Mouse (Mus musculus) forebrain, embryonic 12.5 days (tissue): Measurements from ENCODE around the gene Pipox. TPM values are rescaled to one million over a fixed set of nuclear protein-coding genes. Genes with fewer than 3 reads are reported as not detected.

Source experiments
- ATAC-seq: fragments of 200-750 bp; cut with Nextera tagmentation; 2 replicates; pipeline ENCODE4 v1.8.0; 2017; ENCODE audit warnings: moderate TSS enrichment; ENCODE audit not compliant: low FRiP score
- H3K27ac ChIP-seq: fragments of 300-500 bp; sonication (generic); 2 replicates; pipeline ENCODE4 v1.5.1; 2016; ENCODE audit warnings: mild to moderate bottlenecking
- H3K27me3 ChIP-seq: fragments of 300-500 bp; sonication (generic); 2 replicates; pipeline ENCODE4 v1.6.1; 2016; ENCODE audit warnings: mild to moderate bottlenecking
- H3K36me3 ChIP-seq: fragments of 300-500 bp; sonication (generic); replicated peaks from 2 replicates; pipeline ENCODE4 v1.6.1; 2016; ENCODE audit warnings: mild to moderate bottlenecking
- H3K4me1 ChIP-seq: fragments of 300-500 bp; sonication (generic); 2 replicates; pipeline ENCODE4 v1.6.1; 2016
- H3K4me2 ChIP-seq: fragments of 300-500 bp; sonication (generic); 2 replicates; pipeline ENCODE4 v1.6.1; 2016; ENCODE audit warnings: mild to moderate bottlenecking, moderate library complexity
- H3K4me3 ChIP-seq: fragments of 300-500 bp; sonication (generic); replicated peaks from 2 replicates; pipeline ENCODE4 v1.5.1; 2016; ENCODE audit warnings: mild to moderate bottlenecking
- H3K9ac ChIP-seq: fragments of 300-500 bp; sonication (generic); 2 replicates; pipeline ENCODE4 v1.6.1; 2016; ENCODE audit warnings: mild to moderate bottlenecking
- H3K9me3 ChIP-seq: fragments of 300-500 bp; sonication (generic); 2 replicates; pipeline ENCODE4 v1.6.1; 2016
- WGBS: fragments of 180-500 bp; shearing (Covaris S2); methylation state at CpG from one replicate; pipeline ENCODE4 v1.1.7; 2016; 5-methylcytosine and 5-hydroxymethylcytosine counted together
- polyA plus RNA-seq: library from polyadenylated mRNA; unstranded; fragments of >200 nt; fragmentation: Nextera tagmentation; extraction: Ambion mirVana; gene quantifications from 2 replicates; pipeline ENCODE4 v1.2.1, GENCODE M21; 2016

Pipox gene
- polyA plus RNA-seq, 1 experiment from 2014 or later = 14.5 TPM

DNA sequence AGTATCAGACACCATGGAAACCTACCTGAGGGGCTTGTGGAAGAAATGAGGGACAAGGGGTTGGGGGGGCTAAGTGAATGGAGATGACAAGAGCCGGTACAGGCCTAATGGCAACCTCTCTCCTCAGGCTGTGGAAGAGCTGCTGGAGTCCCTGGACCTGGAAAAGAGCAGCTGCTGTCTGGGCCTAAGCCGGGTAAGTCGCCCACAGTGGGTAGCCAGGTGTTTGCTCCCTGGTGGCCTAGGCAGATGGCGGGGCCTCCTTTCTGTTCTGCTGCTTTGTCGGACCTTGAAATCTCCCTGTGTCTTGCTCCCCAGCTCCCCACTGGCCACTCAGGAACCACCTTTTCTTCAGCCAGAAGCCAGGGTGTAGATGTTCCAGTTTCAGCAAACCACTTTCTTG lies 57.6 kb downstream of the Pipox start:
- Histone ChIP-seq H3K4me3 (no peak overlapping the region), H3K9ac (no peak overlapping the region), H3K9me3 (no peaks in the 10 kb centered on the region), H3K27ac (no peak overlapping the region), H3K27me3 (peaks cover 19% of the 10 kb centered on the region; the same call in 1 of the 2 replicates), H3K36me3 (peaks cover 55% of the 10 kb centered on the region), H3K4me1 (peaks cover 15% of the 10 kb centered on the region), H3K4me2 (no peak overlapping the region)
- no peak for ATAC-seq
- 58% methylated on average over 5 of the region's 5 CpGs for WGBS

DNA sequence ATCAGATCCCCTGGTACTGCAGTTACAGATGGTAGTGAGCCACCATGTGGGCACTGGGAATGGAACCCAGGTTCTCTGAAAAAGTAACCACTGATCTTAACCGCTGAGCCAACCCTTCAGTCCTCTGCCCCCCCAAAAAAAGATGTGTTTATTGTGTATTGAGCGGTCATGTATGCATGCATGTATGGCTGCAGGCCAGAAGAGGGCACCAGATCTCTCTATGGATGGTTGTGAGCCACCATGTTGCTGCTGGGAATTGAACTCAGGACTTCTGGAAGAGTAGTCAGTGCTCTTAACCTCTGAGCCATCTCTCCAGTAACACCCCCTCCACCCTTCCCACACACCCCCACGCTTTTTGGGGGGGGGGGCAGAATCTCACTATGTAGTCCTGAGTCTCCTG lies 58.8 kb downstream of the Pipox start:
- Histone ChIP-seq H3K27me3 (peaks cover 11% of the 10 kb centered on the region; the same call in 1 of the 2 replicates), H3K4me1 (peaks cover 26% of the 10 kb centered on the region), H3K9ac (no peak overlapping the region), H3K4me3 (no peak overlapping the region), H3K9me3 (no peaks in the 10 kb centered on the region), H3K4me2 (no peak overlapping the region), H3K36me3 (peaks cover 47% of the 10 kb centered on the region), H3K27ac (no peak overlapping the region)
- 83% methylated on average over 3 of the region's 3 CpGs for WGBS
- ATAC-seq = no peak

DNA sequence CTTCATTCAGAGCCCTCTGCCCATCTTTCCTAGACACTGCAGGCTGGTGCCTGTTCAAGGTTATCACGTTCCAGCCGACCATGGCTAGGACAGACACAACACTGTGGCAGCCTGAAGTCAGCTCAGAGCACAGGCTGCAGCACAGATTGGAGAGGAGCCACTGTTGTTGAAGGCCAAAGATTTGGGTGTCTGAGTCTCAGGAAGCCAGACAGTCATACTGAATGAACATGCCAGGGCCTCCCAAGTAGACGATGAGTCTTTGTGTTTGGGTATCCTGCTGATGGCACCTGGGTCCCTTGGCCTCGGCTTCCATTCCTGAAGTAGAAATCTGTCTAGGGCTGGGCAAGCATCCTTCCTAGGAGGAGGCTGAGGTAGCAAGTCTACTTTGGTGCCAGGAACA lies 61.4 kb downstream of the Pipox start:
- Histone ChIP-seq H3K9ac (no peak overlapping the region), H3K4me3 (no peak overlapping the region)
- 92% methylated on average over 4 of the region's 4 CpGs for WGBS

DNA sequence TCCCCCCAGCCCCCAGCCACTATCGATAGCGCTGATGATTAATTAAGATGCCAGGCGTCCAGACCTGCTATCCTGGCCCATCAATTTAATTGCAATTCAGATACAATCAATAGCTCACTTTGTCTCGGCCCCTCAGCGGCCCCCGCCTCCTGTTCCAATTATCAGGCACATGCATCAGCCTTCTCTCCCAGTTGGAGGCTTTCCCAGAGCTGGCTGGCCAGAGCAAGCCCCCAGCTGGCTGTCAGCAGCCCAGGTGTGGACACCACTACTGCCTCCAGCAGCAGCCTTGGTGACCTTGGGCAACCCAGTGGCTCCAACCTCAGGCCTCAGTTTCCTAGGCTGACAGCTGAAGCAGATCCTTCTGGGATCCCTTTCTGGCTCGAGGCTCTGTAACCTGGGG lies 63.0 kb downstream of the Pipox start:
- 33% methylated on average over 7 of the region's 7 CpGs for WGBS
- ATAC-seq = no peak

More for the DNA sequence above, 61.4 kb downstream of the Pipox start:
- peaks cover 36% of the 10 kb centered on the region for H3K4me1 ChIP-seq
- no peak for ATAC-seq
- no peak overlapping the region for H3K27ac ChIP-seq
- H3K27me3 ChIP-seq = peaks cover 16% of the 10 kb centered on the region; the same call in 1 of the 2 replicates
- no peaks in the 10 kb centered on the region for H3K9me3 ChIP-seq
- H3K36me3 ChIP-seq = peaks cover 60% of the 10 kb centered on the region
- H3K4me2 ChIP-seq = no peak overlapping the region

More for the DNA sequence above, 63.0 kb downstream of the Pipox start:
- Histone ChIP-seq H3K4me3 (no peak overlapping the region), H3K9me3 (no peaks in the 10 kb centered on the region), H3K4me1 (peaks cover 43% of the 10 kb centered on the region), H3K36me3 (peaks cover 47% of the 10 kb centered on the region), H3K27ac (peak overlapping the region; percentile 43; the same call in 1 of the 2 replicates), H3K9ac (0 out of 2 replicates have a peak overlapping the region, but pooled peaks have one; percentile 4), H3K27me3 (peaks cover 23% of the 10 kb centered on the region; the same call in 1 of the 2 replicates), H3K4me2 (no peak overlapping the region)

Other genes starting within 250 kb of the Pipox start
- 5.3 and 5.5 TPM in 2 replicates for gene Nufip2, start 207.9 kb downstream of the Pipox start, polyA plus RNA-seq
- gene Cryba1, start 168.8 kb downstream of the Pipox start, polyA plus RNA-seq = 1.1 and 1.3 TPM in 2 replicates
- gene Myo18a, start 130.8 kb downstream of the Pipox start, polyA plus RNA-seq = 49.4 and 56.7 TPM in 2 replicates
- gene Gm10277, start 106.3 kb downstream of the Pipox start, polyA plus RNA-seq = 2.1 and 2.9 TPM in 2 replicates
- gene Sez6, start 36.7 kb upstream of the Pipox start, polyA plus RNA-seq = 54.0 and 62.2 TPM in 2 replicates
- 29.1 and 29.6 TPM in 2 replicates for gene Phf12, start 88.7 kb upstream of the Pipox start, polyA plus RNA-seq
- 20.6 and 21.2 TPM in 2 replicates for gene Dhrs13, start 138.2 kb upstream of the Pipox start, polyA plus RNA-seq
- gene Flot2, start 143.8 kb upstream of the Pipox start, polyA plus RNA-seq = 68.5 and 69.2 TPM in 2 replicates
- gene Eral1, start 186.3 kb upstream of the Pipox start, polyA plus RNA-seq = 33.1 and 35.5 TPM in 2 replicates
- gene Fam222b, start 200.6 kb upstream of the Pipox start, polyA plus RNA-seq = 22.3 and 25.5 TPM in 2 replicates